ENCODE assay signal across 15 mouse cellular contexts in genomic region chr9:28364473-28365159, GRCm38 (mm10).
DNase-seq lines count a peak whose midpoint lies in the region; ATAC-seq and TF ChIP-seq lines count a peak whose summit lies in the region.
"Had no signal": no experiment of that assay in that cellular context is flagged by ENCODE, and none has a peak within 500 bp of the region (broad histone marks: within the 10 kb centered on the region; RNA-seq: fewer than 3 reads in every experiment).

No protein-coding gene starts in this region.

- no peaks in the 10 kb centered on the region for H3K4me1 ChIP-seq in midbrain, embryonic 14.5 days (ENCODE audit: control insufficient read depth, insufficient read depth, low read length)
- H3K4me1 ChIP-seq in midbrain, embryonic 13.5 days (replicated peaks) = 0 out of 2 replicates have a peak, but pooled peaks cover 3% of the 10 kb centered on the region
- H3K4me1 ChIP-seq in hindbrain, embryonic 10.5 days (replicated peaks) = 0 out of 2 replicates have a peak, but pooled peaks cover 9% of the 10 kb centered on the region
- no peaks in the 10 kb centered on the region for H3K4me1 ChIP-seq in midbrain, embryonic 15.5 days
- H3K4me1 ChIP-seq: liver, embryonic 13.5 days had no signal

- no peak overlapping the region for H3K4me3 ChIP-seq in midbrain, embryonic 14.5 days (replicated peaks; ENCODE audit: low read depth, low read length)
- no peak overlapping the region for H3K4me3 ChIP-seq in midbrain, embryonic 13.5 days (replicated peaks)
- H3K4me3 ChIP-seq in hindbrain, embryonic 10.5 days = no peak overlapping the region
- H3K4me3 ChIP-seq in layer of hippocampus, adult 2 months = no peak overlapping the region
- H3K4me3 ChIP-seq in midbrain, embryonic 15.5 days = no peak overlapping the region
- H3K4me3 ChIP-seq: liver, embryonic 13.5 days; midbrain, embryonic 12.5 days had no signal

- peak; percentile 37 for DNase-seq in midbrain, embryonic 14.5 days
- peak; percentile 2 for DNase-seq in hindbrain, embryonic 10.5 days (ENCODE audit: low spot score)
- peak; percentile 40 to 52 for DNase-seq in layer of hippocampus, adult 2 months (ENCODE audit: low spot score in 2 of 2)
- no peak for DNase-seq in heart, adult 11 months
- no peak for DNase-seq in heart, adult 18-20 months
- no peak for DNase-seq in yolk sac, embryonic 10.5 days (ENCODE audit: low spot score)
- DNase-seq: cerebellum, adult 9-10 months; heart, postnatal 4 days; kidney, adult 9 months; liver, embryonic 13.5 days; lung, postnatal 14 days had no signal

- TF ChIP-seq CTCF in layer of hippocampus, adult 2 months (conservative IDR thresholded peaks at IDR 0.05) = no peak

- H3K27me3 ChIP-seq in midbrain, embryonic 14.5 days (ENCODE audit: control insufficient read depth, insufficient read depth, low read length) = no peaks in the 10 kb centered on the region
- no peaks in the 10 kb centered on the region for H3K27me3 ChIP-seq in midbrain, embryonic 13.5 days
- H3K27me3 ChIP-seq in hindbrain, embryonic 10.5 days (ENCODE audit: insufficient read depth, poor library complexity, severe bottlenecking) = no peaks in the 10 kb centered on the region
- H3K27me3 ChIP-seq in midbrain, embryonic 15.5 days (replicated peaks) = no peaks in the 10 kb centered on the region
- H3K27me3 ChIP-seq: liver, embryonic 13.5 days; midbrain, embryonic 12.5 days had no signal

- no peaks in the 10 kb centered on the region for H3K9me3 ChIP-seq in midbrain, embryonic 14.5 days (ENCODE audit: control insufficient read depth, low read length)
- H3K9me3 ChIP-seq in midbrain, embryonic 13.5 days = no peaks in the 10 kb centered on the region
- H3K9me3 ChIP-seq in hindbrain, embryonic 10.5 days = no peaks in the 10 kb centered on the region
- H3K9me3 ChIP-seq in midbrain, embryonic 15.5 days = no peaks in the 10 kb centered on the region
- H3K9me3 ChIP-seq: liver, embryonic 13.5 days; midbrain, embryonic 12.5 days had no signal

- H3K9ac ChIP-seq in midbrain, embryonic 14.5 days (replicated peaks; ENCODE audit: low read length) = no peak overlapping the region
- H3K9ac ChIP-seq in midbrain, embryonic 13.5 days (replicated peaks) = no peak overlapping the region
- no peak overlapping the region for H3K9ac ChIP-seq in midbrain, embryonic 15.5 days
- H3K9ac ChIP-seq: liver, embryonic 13.5 days; midbrain, embryonic 12.5 days had no signal

- WGBS in midbrain, embryonic 14.5 days = 62% methylated on average over 10 of the region's 10 CpGs
- 64% methylated on average over 10 of the region's 10 CpGs for WGBS in midbrain, embryonic 13.5 days
- WGBS in hindbrain, embryonic 10.5 days = 74% methylated on average over 10 of the region's 10 CpGs
- WGBS in midbrain, embryonic 15.5 days = 57% methylated on average over 10 of the region's 10 CpGs

- peak overlapping the region; percentile 63; the same call in 1 of the 2 replicates for H3K27ac ChIP-seq in midbrain, embryonic 14.5 days (replicated peaks; ENCODE audit: low read depth, low read length)
- H3K27ac ChIP-seq in midbrain, embryonic 13.5 days = no peak overlapping the region; the same call in 1 of the 2 replicates
- H3K27ac ChIP-seq in hindbrain, embryonic 10.5 days = no peak overlapping the region
- peak overlapping the region; percentile 79 for H3K27ac ChIP-seq in layer of hippocampus, adult 2 months
- peak overlapping the region; percentile 32; the same call in 1 of the 2 replicates for H3K27ac ChIP-seq in midbrain, embryonic 15.5 days
- H3K27ac ChIP-seq: liver, embryonic 13.5 days; midbrain, embryonic 12.5 days; stomach, postnatal 0 days had no signal

- ATAC-seq in midbrain, embryonic 14.5 days (ENCODE audit: low FRiP score, low TSS enrichment) = no peak
- no peak for ATAC-seq in midbrain, embryonic 13.5 days
- 0 out of 2 replicates have a peak, but pooled peaks have one; percentile 50 for ATAC-seq in midbrain, embryonic 15.5 days (replicated peaks)

- no peaks in the 10 kb centered on the region for H3K36me3 ChIP-seq in midbrain, embryonic 14.5 days (ENCODE audit: control insufficient read depth, insufficient read depth, low read length)
- no peaks in the 10 kb centered on the region for H3K36me3 ChIP-seq in midbrain, embryonic 13.5 days
- H3K36me3 ChIP-seq in hindbrain, embryonic 10.5 days = no peaks in the 10 kb centered on the region
- no peaks in the 10 kb centered on the region for H3K36me3 ChIP-seq in midbrain, embryonic 15.5 days (replicated peaks)
- H3K36me3 ChIP-seq: liver, embryonic 13.5 days; midbrain, embryonic 12.5 days had no signal

- H3K4me2 ChIP-seq in midbrain, embryonic 14.5 days (ENCODE audit: low read length) = no peak overlapping the region
- H3K4me2 ChIP-seq in midbrain, embryonic 13.5 days (replicated peaks) = no peak overlapping the region
- H3K4me2 ChIP-seq in midbrain, embryonic 15.5 days = no peak overlapping the region
- H3K4me2 ChIP-seq: liver, embryonic 13.5 days; midbrain, embryonic 12.5 days had no signal

Comparison
In these comparisons a context has a peak if more than half of its experiments do, and no peak if none do; other contexts are left out.
1. H3K27ac ChIP-seq: peak in midbrain, embryonic 14.5 days (single experiment), layer of hippocampus, adult 2 months (single experiment) and midbrain, embryonic 15.5 days (single experiment); none in midbrain, embryonic 13.5 days (single experiment) and hindbrain, embryonic 10.5 days (single experiment).
2. DNase-seq: peak in midbrain, embryonic 14.5 days (single experiment), hindbrain, embryonic 10.5 days (single experiment) and layer of hippocampus, adult 2 months (2 of 2); none in heart, adult 11 months (single experiment), heart, adult 18-20 months (0 of 2) and yolk sac, embryonic 10.5 days (single experiment).